Mouse (Mus musculus): ENCODE results near the gene Gm8068.
"Not testable (repeated sequence)": the region's sequence is repeated elsewhere in the genome, so short reads cannot be mapped to it uniquely, and the experiment has no call there.

The Gm8068 gene

GRCm38 (mm10) chr14:41701785-41702184 is at the start of gene Gm8068:
TSS of gene Gm8068 (minus strand) at chr14:41701885.
- not testable (repeated sequence) for DNase-seq (ENCODE audit: low spot score in 2 of 2)

- not testable (repeated sequence) for DNase-seq (ENCODE audit: low spot score in 2 of 2)
These were observed 48.8 kb upstream of the Gm8068 start, which contains the start of gene Gm7929 for GRCm38 (mm10) chr14:41750514-41750913. TSS of gene Gm7929 (minus strand) at chr14:41750614.

- DNase-seq (ENCODE audit: low spot score in 2 of 2) = not testable (repeated sequence)
These were observed 21.8 kb upstream of the Gm8068 start for GRCm38 (mm10) chr14:41723437-41723836.

- not testable (repeated sequence) for DNase-seq (ENCODE audit: low spot score in 2 of 2)
These were observed 15.5 kb upstream of the Gm8068 start for GRCm38 (mm10) chr14:41717180-41717579.

GRCm38 (mm10) chr14:41648176-41648575 is 53.5 kb downstream of the Gm8068 start:
- DNase-seq (ENCODE audit: low spot score in 2 of 2) = not testable (repeated sequence)

Measured in frontal cortex, postnatal 36 days (tissue).